Mouse (Mus musculus): ENCODE measurements around the gene Slain2.

DNA sequence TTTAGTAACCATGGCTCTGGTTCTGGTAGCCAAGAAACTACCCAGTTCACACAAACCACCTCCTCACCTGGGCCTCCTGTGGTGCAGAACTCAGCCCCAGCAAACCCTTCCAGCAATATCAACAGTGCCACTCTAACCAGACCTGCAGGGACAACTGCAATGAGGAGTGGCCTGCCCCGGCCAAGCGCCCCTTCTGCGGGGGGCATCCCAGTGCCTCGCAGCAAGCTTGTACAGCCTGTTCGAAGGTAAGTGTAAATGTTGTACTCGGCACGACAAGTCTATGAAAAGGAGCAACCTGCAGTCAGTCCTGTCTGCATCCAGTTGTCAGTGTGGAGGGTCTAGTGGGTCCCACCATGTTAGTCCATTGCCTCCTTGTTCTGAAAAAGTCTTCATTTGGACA is 60.5 kb downstream of the Slain2 start, which contains the start of gene Gm10135:
- TF ChIP-seq POLR2A (IDR thresholded peaks at IDR 0.05; ENCODE audit: insufficient read depth, low read length) (no peak), CTCF (IDR thresholded peaks at IDR 0.05; ENCODE audit: low read depth, low read length) (no peak), EP300 (IDR thresholded peaks at IDR 0.05; ENCODE audit: insufficient read depth, low read depth, low read length) (no peak)
